Mouse (Mus musculus) cortical plate, adult 2 months (tissue): ENCODE data around the gene Gemin4.

Experiments used
- CTCF ChIP-seq: fragments of 200-500 bp; IDR thresholded peaks from 2 replicates; pipeline ENCODE4 v1.5.1; 2011; ENCODE audit warnings: mild to moderate bottlenecking, control low read depth, low read length; ENCODE audit not compliant: insufficient read depth; ENCODE audit errors: extremely low read depth
- POLR2A ChIP-seq: fragments of 200-500 bp; IDR thresholded peaks from 2 replicates; pipeline ENCODE4 v1.6.1; 2011; ENCODE audit warnings: mild to moderate bottlenecking, low read length, control low read depth; ENCODE audit not compliant: insufficient read depth; ENCODE audit errors: extremely low read depth

DNA sequence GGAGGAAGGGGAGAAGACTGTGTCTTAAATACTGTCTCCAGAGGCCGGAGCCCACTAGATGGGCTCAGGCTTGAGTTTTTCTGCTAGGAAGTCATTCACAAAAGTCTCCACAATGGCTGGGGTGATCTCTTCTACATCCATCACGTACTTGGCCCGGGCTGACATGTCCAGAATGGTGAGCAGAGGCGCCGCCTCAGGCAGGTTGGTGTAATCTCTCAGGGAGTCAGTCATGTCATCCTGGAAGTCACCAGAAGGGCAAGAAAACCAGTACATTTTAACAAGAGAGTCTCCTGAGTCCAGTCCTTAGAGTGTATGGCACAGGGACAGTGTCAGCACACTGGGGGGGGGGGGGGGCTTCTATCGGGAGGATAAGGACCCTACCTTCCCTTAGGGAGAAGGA, 41.0 kb upstream of the Gemin4 start:
- TF ChIP-seq POLR2A: no peak
- TF ChIP-seq CTCF: no peak
